Mouse (Mus musculus): ENCODE results near the gene Pck1. TPM values are rescaled to one million over a fixed set of nuclear protein-coding genes. Genes with fewer than 3 reads are reported as not detected.

Pck1 gene
- polyA plus RNA-seq, 1 experiment from 2014 or later, result not detected

DNA sequence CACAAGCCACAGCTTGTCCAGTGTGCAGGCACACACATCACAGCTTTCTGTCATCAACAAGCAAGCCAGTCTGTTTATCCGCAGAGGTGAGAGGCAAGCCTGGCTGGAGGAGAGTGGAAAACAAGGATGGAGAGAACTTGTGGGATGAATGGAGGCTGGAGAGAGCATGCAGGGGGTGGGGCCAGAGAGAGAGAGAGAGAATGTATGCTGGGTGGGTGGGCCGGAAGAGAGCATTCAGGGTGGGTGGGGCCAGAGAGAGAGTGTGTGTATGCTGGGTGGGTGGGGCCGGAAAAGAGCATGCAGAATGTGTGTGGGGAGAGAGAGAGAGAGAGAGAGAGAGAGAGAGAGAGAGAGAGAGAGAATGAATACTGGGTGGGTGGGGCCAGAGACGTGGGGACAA, 51.8 kb downstream of the Pck1 start:
- Histone ChIP-seq H3K4me1 (replicated peaks; ENCODE audit: control insufficient read depth, insufficient read depth, low read length) (no peaks in the 10 kb centered on the region), H3K9ac (ENCODE audit: low read length) (no peak overlapping the region), H3K4me3 (ENCODE audit: low read length) (no peak overlapping the region), H3K36me3 (ENCODE audit: control insufficient read depth, insufficient read depth, low read length) (no peaks in the 10 kb centered on the region), H3K9me3 (ENCODE audit: control insufficient read depth, low read length) (no peaks in the 10 kb centered on the region), H3K27ac (ENCODE audit: low read length) (no peak overlapping the region), H3K4me2 (ENCODE audit: low read depth, low read length) (no peak overlapping the region), H3K27me3 (ENCODE audit: control insufficient read depth, insufficient read depth, low read depth, low read length) (no peaks in the 10 kb centered on the region)
- ATAC-seq (ENCODE audit: low read depth), result peak; percentile 26; the same call in 1 of the 2 replicates
- WGBS, result 41% methylated on average over 4 of the region's 4 CpGs

DNA sequence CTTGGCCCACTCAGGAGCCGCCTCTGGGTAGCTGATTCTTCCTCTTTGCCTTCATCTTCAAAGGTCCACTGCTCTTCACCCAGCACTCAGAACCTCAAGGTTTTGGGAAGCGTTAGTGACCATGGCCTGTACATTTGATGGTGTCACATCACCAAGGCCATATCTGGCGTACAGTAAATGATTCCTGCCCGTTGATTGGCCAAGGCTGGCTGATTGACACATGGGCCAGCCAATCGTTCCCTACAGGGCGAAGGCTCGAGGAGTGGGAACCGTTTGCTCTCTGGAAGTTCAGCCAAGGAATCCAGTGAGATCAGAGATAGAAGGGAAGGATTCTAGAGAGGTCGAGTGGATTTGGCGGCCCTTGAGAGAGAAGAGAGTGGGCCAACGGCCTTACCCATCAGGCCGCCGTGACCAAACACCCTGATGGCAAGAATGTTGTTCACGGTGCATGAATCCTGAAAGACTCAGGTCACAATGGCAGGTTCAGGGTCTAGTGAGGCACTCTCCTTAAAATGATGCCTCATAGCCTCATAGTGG, 52.8 kb downstream of the Pck1 start:
- Histone ChIP-seq H3K27ac (ENCODE audit: low read length) (no peak overlapping the region), H3K9ac (ENCODE audit: low read length) (no peak overlapping the region), H3K36me3 (ENCODE audit: control insufficient read depth, insufficient read depth, low read length) (no peaks in the 10 kb centered on the region), H3K9me3 (ENCODE audit: control insufficient read depth, low read length) (no peaks in the 10 kb centered on the region), H3K27me3 (ENCODE audit: control insufficient read depth, insufficient read depth, low read depth, low read length) (no peaks in the 10 kb centered on the region), H3K4me3 (ENCODE audit: low read length) (no peak overlapping the region), H3K4me1 (replicated peaks; ENCODE audit: control insufficient read depth, insufficient read depth, low read length) (no peaks in the 10 kb centered on the region), H3K4me2 (ENCODE audit: low read depth, low read length) (no peak overlapping the region)
- WGBS, result 92% methylated on average over 14 of the region's 14 CpGs
- no peak for ATAC-seq (ENCODE audit: low read depth)

DNA sequence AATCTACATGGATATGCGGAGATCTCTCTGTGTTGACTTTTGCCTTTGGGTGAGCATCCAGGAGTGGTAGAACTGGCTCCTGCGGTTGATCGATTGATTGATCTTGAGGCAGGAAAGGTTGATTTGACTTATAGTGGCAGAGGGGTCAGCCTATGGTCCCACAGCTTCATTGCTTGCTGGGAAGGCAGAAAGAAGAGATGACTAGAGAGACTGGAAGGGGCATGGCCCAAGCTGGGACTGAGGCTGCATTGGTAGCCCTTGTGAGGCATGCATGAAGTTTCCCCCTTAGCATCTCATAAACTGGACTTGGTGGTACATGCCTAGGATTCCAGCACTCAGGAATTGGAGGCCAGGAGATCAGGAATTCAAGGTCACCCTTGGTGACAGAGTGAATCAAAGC, 54.2 kb downstream of the Pck1 start:
- H3K4me2 ChIP-seq (ENCODE audit: low read depth, low read length), result no peak overlapping the region

More for the DNA sequence above, 54.2 kb downstream of the Pck1 start:
- Histone ChIP-seq H3K4me1 (replicated peaks; ENCODE audit: control insufficient read depth, insufficient read depth, low read length) (no peaks in the 10 kb centered on the region), H3K36me3 (ENCODE audit: control insufficient read depth, insufficient read depth, low read length) (no peaks in the 10 kb centered on the region), H3K27me3 (ENCODE audit: control insufficient read depth, insufficient read depth, low read depth, low read length) (no peaks in the 10 kb centered on the region), H3K4me3 (ENCODE audit: low read length) (no peak overlapping the region), H3K27ac (ENCODE audit: low read length) (no peak overlapping the region), H3K9ac (ENCODE audit: low read length) (no peak overlapping the region), H3K9me3 (ENCODE audit: control insufficient read depth, low read length) (no peaks in the 10 kb centered on the region)
- no peak for ATAC-seq (ENCODE audit: low read depth)
- WGBS, result 93% methylated on average over 3 of the region's 3 CpGs

Other genes starting within 250 kb of the Pck1 start
- 6.2 and 6.8 TPM in 2 replicates for gene Bmp7, start 212.7 kb upstream of the Pck1 start, polyA plus RNA-seq (2015; fragmentation: Nextera tagmentation; extraction: Ambion mirVana)
- 0.21 and 0.30 TPM in 2 replicates for gene Spo11, start 175.3 kb upstream of the Pck1 start, polyA plus RNA-seq (2015; fragmentation: Nextera tagmentation; extraction: Ambion mirVana)
- 104 and 109 TPM in 2 replicates for gene Rae1, start 152.9 kb upstream of the Pck1 start, polyA plus RNA-seq (2015; fragmentation: Nextera tagmentation; extraction: Ambion mirVana)
- gene Rbm38, start 132.6 kb upstream of the Pck1 start, polyA plus RNA-seq (2015; fragmentation: Nextera tagmentation; extraction: Ambion mirVana), result 30.8 and 34.3 TPM in 2 replicates
- gene Ctcfl, start 33.5 kb upstream of the Pck1 start, polyA plus RNA-seq (2015; fragmentation: Nextera tagmentation; extraction: Ambion mirVana), result 0.10 and 0.16 TPM in 2 replicates
- gene Zbp1, start 65.9 kb downstream of the Pck1 start, polyA plus RNA-seq (2015; fragmentation: Nextera tagmentation; extraction: Ambion mirVana), result 0.55 and 1.8 TPM in 2 replicates
- 7.0 and 7.5 TPM in 2 replicates for gene Pmepa1, start 123.5 kb downstream of the Pck1 start, polyA plus RNA-seq (2015; fragmentation: Nextera tagmentation; extraction: Ambion mirVana)